Mouse (Mus musculus) splenic B cell, adult 2 months (primary cell): Measurements from ENCODE around the gene Stk24.

Experiments used
- DNase-seq: peaks from one replicate; pipeline ENCODE4 v3.0.0-alpha.2; 2011; ENCODE audit warnings: low read depth, low spot score
- H3K27me3 ChIP-seq: 2 replicates; pipeline ENCODE4 v1.6.1; 2012; ENCODE audit warnings: mild to moderate bottlenecking, low read length, moderate library complexity, mixed read lengths; ENCODE audit not compliant: control insufficient read depth, poor library complexity, insufficient read depth, severe bottlenecking
- H3K36me3 ChIP-seq: 2 replicates; pipeline ENCODE4 v1.6.1; 2012; ENCODE audit warnings: mild to moderate bottlenecking, low read length, moderate library complexity, mixed read lengths; ENCODE audit not compliant: control insufficient read depth, poor library complexity, insufficient read depth, severe bottlenecking

The Stk24 gene

DNA sequence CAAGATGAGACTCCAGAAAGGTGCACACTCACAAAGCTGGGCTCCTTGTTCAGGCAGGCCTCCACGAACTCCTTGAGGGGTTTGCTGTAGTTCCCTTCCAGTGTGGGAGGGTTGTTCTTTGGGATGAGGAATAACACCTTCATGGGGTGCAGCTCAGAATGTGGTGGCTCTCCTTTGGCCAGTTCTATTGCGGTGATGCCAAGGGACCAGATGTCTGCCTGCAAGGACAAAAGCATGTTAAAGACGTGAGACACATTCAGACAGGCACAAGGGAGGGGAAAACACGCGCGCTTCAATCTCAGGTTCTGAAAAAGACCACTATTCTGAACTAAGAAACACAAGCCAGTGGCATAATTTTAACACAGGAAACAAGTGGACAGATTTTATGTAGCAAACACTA, 82.7 kb downstream of the Stk24 start:
- Histone ChIP-seq H3K36me3 (peaks cover 16% of the 10 kb centered on the region), H3K27me3 (no peaks in the 10 kb centered on the region)
- no peak for DNase-seq

GRCm38 (mm10) chr14:121294484-121294883, 85.3 kb downstream of the Stk24 start:
- H3K36me3 ChIP-seq = peaks cover 18% of the 10 kb centered on the region
- H3K27me3 ChIP-seq = no peaks in the 10 kb centered on the region
- no peak for DNase-seq

- DNase-seq = no peak
- Histone ChIP-seq H3K36me3 (peaks cover 18% of the 10 kb centered on the region), H3K27me3 (no peaks in the 10 kb centered on the region)
Measured at GRCm38 (mm10) chr14:121292391-121292790, 87.4 kb downstream of the Stk24 start.

DNA sequence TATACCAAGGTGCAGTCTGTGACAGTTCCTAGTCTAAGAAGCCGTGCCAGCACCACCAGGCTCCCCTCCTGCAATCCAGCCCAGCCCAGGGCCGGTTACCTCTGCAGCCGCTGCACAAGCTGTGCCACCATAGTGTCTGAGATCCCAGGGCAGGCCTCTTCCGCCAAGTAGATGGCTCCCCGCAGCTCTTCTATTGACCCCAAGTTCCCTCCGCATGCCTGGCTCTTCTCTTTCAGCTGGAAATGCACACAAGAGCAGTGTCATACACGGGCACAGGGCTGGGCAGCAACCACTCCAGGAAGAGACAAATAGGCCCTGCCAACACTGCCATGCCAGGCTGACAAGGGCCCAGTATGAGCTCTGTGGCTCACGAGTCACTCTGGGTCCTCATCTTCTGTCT, 87.9 kb downstream of the Stk24 start:
- H3K27me3 ChIP-seq = no peaks in the 10 kb centered on the region
- no peak for DNase-seq

DNA sequence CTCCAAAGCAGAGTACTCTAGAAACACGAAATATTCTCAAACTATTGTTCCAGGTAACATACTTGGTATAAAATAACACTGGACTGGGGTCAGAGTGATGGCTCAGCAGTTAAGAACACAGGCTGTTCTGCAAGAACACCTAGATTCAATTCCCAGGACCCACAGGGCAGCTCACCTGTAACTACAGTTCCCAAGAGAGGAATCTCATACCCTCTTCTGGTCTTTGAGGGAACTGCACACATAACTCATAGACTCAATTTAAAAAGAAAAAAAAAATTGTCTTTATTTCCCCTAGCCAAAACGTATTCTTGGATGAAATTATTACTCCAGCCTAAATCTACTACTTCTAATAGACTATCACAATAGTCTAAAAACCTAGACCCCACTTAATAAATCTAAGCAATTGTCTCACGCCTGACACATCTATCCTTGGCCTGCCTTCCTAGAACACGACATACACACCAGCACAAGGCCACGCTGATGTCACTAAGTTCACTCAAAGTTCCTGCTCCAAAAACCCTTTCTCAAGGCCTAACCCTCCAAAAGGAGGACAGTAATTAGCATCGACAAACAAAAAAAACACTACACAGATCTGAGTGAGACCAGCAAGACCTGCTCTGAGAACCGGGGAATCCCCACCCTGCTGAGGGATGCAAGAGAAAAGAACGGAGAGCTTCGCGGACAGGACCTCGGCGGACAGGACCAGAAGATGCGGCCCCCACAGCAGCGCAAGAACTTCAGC, 94.3 kb downstream of the Stk24 start:
- DNase-seq = peak; percentile 31
- H3K27me3 ChIP-seq = no peaks in the 10 kb centered on the region

More for the DNA sequence above, 87.9 kb downstream of the Stk24 start:
- peaks cover 21% of the 10 kb centered on the region for H3K36me3 ChIP-seq

DNA sequence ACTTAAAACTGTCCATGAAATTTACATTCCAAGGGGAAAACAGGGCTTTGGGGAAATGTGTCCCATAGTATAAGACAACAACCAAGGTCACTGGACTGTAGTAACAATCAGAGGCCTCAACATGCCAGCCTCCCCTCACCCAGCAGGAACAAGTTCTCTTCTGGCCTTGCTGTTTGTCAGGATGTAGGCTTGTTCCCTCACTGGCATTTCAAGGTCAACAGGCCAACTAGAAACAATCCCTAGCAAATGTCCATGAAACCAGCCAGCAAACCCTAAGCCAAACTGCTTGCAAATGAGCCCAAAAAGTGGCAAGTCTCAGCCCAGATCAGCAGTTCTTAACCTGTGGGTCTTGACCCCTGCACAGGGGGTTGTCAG, 98.5 kb downstream of the Stk24 start:
- DNase-seq = no peak
- Histone ChIP-seq H3K36me3 (peaks cover 5% of the 10 kb centered on the region), H3K27me3 (no peaks in the 10 kb centered on the region)

More for the DNA sequence above, 94.3 kb downstream of the Stk24 start:
- H3K36me3 ChIP-seq = peaks cover 13% of the 10 kb centered on the region

DNA sequence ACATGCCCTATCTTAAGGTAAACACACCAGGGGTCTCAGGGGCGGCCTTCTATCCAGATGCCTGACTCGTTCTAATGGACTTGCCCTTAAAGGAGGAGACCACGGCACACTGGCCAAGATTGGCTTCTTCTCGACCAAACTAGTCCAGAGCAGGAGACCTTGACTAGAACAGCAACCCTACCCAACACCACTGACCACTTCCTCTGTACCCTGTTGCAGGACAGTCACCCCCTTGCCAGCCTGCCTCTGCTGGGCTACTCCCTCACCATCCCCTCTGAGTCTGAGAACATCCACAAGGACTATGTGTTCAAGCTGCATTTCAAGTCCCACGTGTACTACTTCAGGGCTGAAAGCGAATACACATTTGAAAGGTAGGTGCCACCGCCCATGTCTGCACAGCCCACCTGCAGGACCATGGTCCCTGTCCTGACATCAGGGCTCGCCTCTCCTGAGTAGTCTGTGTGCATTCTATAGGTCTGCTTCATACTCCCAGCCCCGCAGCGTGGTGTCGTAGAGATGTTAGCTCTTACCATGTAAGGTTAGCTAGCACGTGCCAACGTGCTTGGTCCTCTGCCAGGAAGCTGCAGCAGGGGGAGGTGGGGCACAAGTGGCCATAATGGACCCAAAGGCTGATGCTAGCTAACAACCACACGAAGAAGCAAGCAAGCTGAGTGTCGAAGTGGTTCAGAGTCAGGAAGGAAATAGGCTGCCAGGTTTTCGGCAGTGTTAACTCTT, 99.0 kb downstream of the Stk24 start:
- Histone ChIP-seq H3K36me3 (no peaks in the 10 kb centered on the region; the same call in 1 of the 2 replicates), H3K27me3 (no peaks in the 10 kb centered on the region)
- no peak for DNase-seq

- H3K27me3 ChIP-seq = no peaks in the 10 kb centered on the region
- H3K36me3 ChIP-seq = no peaks in the 10 kb centered on the region
- DNase-seq = peak; percentile 76
Measured at GRCm38 (mm10) chr14:121279106-121279505, 100.7 kb downstream of the Stk24 start.

- no peak for DNase-seq
- Histone ChIP-seq H3K27me3 (no peaks in the 10 kb centered on the region), H3K36me3 (no peaks in the 10 kb centered on the region)
Measured at GRCm38 (mm10) chr14:121276016-121276415, 103.8 kb downstream of the Stk24 start.

DNA sequence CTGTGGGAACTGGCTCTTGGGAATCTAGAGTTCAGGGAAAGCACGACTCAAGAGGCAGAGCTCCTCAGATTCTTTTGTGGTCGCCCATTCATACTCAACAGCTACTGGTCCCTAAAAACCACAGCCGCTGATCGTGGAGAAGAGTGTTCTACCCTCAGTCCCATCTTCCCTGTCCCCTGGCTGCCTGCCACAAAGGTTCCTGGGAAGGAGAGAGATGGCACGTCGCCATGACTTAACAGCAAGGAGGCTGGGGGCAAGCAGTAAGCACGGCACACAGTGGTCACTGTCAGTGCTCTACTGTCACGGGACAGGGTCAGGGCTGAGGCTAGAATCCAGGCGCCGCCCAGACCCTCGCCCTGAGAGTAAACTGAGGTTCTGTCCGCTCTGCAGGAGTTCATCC, 104.8 kb downstream of the Stk24 start:
- Histone ChIP-seq H3K36me3 (no peaks in the 10 kb centered on the region), H3K27me3 (no peaks in the 10 kb centered on the region)
- no peak for DNase-seq

GRCm38 (mm10) chr14:121270490-121270889, 109.3 kb downstream of the Stk24 start:
- Histone ChIP-seq H3K36me3 (no peaks in the 10 kb centered on the region), H3K27me3 (no peaks in the 10 kb centered on the region)
- no peak for DNase-seq

DNA sequence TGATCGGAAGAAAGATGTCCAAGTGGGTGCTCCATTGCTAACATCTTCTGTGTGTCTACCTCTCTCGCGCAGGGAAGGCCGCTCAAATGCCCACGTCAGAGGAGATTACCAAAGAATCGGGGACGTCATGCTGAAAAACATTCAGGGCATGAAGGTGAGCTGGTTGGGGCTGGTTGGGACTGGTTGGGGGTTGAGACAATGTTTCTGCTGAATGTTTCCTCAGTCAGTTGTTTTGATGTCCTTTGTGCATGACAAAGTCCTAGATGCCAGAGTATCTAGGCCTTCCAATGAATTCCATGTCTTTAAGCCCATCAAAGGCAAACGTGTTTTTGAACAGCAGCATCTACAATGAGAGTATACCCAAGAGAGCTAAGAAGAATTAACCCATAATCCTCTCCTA, 112.0 kb downstream of the Stk24 start:
- no peak for DNase-seq
- H3K36me3 ChIP-seq = no peaks in the 10 kb centered on the region
- no peaks in the 10 kb centered on the region for H3K27me3 ChIP-seq

DNA sequence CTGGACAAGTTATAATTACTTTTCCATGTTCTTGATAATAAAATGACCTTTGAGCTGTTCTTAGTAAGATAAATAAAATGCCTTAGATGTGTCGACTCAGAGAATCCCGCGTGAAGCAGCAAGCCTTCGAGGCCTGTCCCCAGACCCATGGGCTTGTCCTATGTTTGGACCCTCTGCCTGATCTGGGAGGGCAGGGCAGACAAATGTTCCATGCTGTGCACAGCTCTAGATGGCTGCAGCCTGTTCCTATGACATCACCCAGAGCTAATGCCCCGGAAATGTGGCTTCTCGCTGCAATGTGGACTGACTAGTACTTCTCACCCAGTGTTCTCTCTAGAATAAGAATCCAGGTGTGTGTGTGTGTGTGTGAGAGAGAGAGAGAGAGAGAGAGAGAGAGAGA, 115.4 kb downstream of the Stk24 start:
- DNase-seq = no peak
- H3K36me3 ChIP-seq = no peaks in the 10 kb centered on the region
- no peaks in the 10 kb centered on the region for H3K27me3 ChIP-seq

DNA sequence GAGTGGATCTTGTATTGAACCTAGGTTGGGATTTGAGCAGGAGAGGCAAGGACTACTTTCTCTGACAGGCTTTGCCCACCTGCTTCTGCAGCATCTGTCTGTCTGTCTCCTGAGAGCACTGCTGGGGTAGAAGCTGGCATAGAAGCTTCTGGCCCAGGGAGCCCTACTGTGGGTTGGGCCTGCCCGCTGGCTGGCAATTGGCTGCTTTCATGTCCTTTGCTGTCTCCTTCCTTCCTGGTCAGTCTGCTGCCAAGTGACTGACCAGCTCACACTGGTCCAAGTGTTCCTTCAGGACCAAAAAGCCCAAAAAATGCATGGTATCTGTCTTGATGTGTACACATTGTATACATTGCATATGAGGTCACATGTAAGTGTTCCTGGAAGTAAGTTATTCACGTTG, 115.9 kb downstream of the Stk24 start:
- no peak for DNase-seq
- no peaks in the 10 kb centered on the region for H3K27me3 ChIP-seq
- no peaks in the 10 kb centered on the region for H3K36me3 ChIP-seq

- no peak for DNase-seq
Measured at GRCm38 (mm10) chr14:121262606-121263005, 117.2 kb downstream of the Stk24 start.

More at GRCm38 (mm10) chr14:121262606-121263005, 117.2 kb downstream of the Stk24 start:
- no peaks in the 10 kb centered on the region for H3K27me3 ChIP-seq
- no peaks in the 10 kb centered on the region for H3K36me3 ChIP-seq
